Mouse (Mus musculus) c-Kit-positive CD71-negative TER-119-negative erythroid progenitor cells, embryonic 14.5 days (primary cell): Measurements from ENCODE around the gene Myo1e.

ENCODE experiments used
- DNase-seq: peaks from one replicate; pipeline ENCODE4 v3.0.0-alpha.2; 2013; ENCODE audit warnings: low read depth

Myo1e gene

DNA sequence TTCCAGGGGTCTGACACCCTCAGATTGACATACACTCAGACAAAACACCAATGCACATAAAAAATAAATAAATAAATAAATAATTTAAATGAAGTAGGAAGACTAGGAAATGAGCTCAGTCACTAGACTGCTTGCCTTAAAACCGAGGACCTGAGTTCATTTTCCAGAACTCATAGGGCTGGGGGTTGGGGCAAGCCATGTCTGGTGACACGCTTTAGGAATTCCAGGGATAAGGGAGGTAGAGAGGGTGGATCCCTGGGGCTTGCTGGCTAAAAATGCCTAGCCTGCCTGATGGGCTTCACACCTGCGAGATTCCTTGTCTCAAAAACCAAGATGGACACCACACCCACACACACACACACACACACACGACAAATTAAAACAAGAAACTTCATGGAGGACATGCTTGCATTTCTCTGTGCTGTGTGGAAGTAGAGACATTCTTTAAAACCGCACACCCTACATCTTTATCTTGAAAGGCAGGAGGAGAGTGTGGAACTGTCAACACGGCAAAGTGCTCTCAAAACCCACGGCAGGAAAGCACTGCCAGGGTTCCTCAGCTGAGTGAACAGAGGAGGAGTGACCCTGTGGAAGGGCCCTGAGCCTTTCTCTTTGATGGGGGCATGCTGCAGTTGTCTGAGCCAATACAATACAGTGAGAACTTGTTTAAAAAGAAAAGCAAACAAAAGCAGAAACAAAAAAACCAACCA lies 13.5 kb downstream of the Myo1e start:
- DNase-seq, result no peak

DNA sequence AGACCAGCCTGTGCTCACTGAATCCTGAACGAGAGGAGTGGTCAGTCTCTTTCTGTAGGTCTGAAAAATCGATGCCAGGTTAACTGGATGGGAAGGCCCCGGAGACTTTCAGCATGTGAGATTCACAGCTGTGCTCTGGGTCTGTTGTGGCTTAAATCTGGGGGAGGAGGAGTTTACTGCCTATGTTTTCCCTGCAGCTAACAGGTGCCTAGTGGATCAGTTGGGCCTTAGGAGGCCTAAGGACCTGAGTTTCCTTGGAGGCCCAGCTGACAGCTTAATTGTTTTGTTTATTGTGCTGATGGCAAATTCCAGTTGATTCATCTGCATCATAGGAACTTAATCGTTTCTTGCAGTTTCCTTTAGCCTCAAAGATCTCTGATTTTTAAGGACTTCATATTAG lies 16.0 kb downstream of the Myo1e start:
- DNase-seq, result no peak

DNA sequence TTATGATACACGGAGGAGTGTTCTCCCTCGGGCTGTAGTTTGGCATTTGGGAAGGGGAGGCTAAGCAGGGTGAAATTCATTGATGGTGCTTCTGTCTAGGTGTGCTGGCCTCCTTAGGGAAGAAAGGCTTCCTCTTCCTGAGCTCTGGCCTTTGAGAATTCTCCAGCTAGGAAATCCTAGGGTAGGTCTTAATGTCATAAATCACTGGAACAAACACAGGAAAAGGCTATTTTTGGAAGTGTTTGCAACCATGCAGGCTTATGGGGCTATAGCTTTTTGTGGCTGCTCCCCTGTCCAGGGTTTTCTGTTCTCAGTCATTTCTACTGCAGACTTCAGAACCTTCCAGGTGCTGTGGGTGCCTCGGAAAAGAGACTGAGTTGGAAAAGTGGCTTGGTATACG lies 16.9 kb downstream of the Myo1e start:
- no peak for DNase-seq

DNA sequence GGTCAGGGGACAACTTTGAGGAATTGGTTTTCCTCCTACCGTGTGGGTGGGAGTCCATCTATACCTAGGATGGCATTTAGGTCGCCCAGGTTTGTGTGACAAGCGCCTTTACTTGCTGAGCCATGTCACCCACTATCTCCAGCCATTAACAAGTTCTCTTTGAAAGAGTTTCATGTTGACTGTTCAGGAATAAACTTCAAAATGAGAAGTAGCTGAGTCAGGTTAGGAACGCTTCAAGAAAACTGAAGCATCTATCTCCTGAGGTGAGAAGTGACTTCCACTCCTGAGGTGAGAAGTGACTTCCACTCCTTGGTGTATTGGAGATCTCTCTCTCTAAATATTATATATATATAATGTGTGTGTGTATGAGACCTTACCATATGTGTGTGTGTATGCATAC lies 19.2 kb downstream of the Myo1e start:
- DNase-seq, result no peak

DNA sequence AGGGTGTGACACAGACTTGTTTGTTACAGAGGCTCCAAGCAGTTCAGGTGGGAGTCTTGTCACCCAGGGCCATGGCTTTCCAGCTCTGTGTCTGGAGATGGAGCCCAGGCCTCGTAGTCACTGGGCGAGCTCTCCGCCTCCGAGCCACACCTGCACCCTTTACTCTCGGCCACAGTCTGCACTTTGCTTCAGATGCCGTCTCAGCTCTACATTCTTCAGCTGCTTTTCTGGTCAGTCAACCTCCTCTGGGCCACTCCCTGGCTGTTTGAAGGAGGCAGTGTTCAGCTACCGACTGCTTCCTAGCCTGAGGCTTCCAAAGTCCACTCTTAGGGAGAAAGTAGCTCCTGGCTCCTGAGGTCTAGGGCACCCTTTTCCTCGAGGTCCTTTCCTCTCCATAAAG lies 22.7 kb downstream of the Myo1e start:
- DNase-seq, result no peak

DNA sequence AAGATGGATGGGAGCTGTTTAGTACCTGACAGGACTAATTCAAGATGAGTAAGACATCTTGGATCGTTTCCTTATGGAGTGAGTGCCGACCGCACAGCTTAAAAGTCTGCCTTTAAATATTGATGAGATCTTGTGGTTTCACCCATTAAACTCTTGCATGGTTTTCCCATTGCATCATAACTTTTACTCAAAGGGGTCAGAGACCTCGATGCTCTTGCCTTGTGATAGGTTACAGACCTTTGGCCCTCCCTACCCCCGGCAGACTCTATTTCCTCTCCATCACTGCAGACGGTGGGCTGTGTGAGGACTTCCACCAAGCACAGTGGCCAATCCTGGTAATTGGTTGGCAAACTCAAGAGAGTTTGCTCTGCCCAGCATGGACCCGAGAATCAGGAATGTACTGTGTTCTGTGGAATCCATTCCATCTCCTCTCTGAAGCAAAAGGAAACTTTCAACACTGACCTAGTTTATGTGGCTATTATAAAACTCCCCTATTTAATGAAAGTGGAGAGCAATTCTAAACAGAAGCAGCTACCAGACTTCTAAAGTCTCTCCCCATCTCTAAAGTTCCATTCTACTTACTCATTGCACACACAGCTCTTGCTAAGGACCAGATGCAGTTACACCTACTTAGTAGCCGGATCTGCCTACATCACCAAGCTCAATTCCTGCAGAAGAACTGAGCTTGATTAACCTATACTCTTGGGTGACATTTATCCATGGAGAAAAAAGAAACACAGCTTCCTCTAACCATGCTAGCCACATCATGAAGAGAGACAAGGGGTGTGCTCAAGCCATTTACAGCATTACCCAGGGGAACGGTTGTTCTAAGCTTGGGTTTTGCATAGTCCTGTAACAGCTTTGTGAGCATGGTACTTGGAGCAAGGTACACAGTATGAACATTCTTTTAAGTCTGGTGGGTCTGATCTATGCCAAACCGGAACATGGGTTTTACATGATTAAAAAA lies 25.2 kb downstream of the Myo1e start:
- DNase-seq, result no peak

DNA sequence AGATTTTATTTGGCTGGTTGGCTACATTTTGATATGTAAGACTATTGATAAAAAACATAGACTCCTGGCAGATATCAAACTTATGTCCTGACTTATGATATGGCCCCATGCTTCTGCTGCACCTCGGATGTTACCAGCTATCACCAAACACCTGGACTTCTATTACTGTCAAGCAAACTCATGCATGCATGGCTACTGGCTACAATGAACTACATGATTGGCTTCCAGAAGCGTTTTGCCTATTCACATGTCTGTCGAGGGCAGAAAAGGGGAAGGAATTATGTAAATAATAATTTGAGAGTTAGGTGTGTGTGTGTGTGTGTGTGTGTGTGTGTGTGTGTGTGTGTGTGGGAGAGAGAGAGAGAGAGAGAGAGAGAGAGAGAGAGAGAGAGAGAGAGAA lies 30.0 kb downstream of the Myo1e start:
- DNase-seq, result no peak

DNA sequence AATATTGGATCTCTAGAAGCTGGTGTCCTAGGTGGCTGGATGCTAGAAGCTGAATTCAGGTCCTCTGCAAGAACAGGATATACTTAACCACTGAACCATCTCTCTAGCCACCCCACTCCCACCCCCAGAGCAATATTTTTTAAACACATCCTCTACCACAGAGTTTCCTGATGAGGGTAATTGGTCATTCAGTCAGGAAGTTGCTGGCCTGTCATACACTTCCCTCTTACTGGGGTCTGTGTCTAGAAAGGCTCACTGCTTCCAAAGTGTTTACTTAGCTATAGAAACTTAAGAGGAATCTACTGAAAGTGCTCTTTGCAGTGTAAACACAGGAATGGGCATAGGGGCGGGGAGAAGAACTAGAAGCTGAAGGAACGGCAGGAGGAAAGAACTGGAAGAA lies 30.4 kb downstream of the Myo1e start:
- DNase-seq, result no peak

DNA sequence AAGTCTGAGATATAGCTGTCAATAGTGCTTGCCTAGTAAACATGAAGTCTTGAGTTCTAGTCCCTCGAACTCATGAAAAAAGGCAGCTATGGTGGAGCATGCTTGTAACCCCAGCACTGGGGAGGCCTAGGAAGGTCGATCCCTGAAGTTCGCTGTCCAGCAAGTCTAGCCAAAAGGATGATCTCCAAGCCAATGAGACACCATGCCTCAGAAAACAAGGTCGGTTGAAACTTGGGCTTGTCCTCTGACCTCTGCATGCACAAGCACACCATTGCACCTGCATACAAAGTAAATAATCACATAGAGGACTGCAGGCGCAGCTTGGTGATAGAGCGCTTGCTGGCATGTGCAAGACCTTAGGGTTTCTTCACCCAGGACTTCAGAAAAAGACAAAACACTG lies 31.2 kb downstream of the Myo1e start:
- no peak for DNase-seq

DNA sequence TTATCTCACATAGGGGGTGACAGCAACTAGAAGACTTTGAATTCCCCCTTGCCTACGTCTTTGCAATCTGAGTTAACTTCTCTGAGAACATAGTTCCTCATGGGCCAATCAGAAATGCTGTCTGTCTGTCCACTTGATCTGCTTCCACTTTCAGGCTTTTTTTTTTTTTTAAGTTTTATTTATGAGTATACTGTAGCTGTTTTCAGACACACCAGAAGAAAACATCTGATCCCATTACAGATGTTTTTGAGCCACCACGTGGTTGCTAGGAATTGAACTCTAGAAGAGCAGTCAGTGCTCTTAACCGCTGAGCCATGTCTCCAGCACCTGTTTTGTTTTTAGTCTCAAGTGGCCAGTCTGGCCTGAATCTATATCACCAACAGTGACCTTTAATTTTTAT lies 32.1 kb downstream of the Myo1e start:
- no peak for DNase-seq

DNA sequence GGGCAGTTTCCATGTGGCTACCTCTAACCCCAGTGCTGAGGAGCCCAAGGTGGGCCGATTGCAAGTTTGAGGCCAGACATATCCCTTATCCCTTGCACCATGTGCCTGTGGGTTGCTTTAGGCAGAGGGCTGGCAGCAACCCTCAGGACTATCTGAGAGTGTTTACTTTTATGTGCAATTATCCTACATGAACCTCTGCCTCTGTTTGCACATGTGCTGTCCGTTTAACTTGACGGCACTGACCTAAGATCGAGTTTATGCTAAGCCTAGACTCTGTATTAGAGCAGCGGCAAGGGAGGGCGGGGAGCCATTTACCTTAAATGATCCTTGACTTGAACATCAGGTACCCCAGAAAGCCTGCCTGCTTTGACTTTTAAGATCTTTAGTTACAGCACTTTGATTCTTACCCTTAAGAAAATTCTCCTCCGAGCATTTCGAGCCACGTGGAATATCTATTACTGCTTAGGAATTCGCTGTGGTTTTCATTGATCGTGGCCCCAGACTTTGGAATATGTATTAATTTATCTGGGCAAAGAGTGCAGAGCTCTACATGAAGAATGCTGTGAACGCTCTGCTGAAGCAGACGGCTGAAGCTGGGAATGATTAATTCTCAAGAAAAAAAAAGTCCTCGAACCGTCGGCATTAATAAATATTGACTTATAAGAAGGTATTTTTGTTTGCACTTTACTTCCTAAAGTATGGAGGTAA lies 33.7 kb downstream of the Myo1e start:
- no peak for DNase-seq

DNA sequence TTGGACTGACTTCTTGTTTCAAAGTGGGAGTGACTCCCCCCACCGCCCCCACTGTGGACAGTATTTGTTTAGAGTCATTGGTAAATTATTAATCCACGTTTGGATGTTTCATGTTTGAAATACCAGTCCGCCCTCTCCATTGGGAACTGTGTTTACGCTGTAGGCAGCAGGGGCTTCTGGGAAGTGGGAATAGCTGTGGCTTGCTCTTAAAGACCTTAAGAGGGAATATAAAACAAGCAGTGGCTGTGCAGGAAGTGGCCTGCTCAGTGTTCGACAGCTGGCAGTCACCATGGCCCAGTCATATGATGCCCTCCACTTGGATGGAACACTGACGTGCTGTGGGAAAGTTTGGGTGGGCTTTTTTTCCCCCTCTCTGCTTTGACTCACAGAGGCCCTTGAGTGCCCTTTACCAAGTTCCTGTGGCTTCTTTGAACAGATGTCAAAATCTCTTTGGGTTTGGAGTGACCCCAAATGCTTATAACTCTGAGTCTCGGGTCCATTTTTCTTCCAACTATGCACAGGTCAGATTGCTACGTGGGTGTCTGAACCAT lies 34.3 kb downstream of the Myo1e start:
- no peak for DNase-seq

DNA sequence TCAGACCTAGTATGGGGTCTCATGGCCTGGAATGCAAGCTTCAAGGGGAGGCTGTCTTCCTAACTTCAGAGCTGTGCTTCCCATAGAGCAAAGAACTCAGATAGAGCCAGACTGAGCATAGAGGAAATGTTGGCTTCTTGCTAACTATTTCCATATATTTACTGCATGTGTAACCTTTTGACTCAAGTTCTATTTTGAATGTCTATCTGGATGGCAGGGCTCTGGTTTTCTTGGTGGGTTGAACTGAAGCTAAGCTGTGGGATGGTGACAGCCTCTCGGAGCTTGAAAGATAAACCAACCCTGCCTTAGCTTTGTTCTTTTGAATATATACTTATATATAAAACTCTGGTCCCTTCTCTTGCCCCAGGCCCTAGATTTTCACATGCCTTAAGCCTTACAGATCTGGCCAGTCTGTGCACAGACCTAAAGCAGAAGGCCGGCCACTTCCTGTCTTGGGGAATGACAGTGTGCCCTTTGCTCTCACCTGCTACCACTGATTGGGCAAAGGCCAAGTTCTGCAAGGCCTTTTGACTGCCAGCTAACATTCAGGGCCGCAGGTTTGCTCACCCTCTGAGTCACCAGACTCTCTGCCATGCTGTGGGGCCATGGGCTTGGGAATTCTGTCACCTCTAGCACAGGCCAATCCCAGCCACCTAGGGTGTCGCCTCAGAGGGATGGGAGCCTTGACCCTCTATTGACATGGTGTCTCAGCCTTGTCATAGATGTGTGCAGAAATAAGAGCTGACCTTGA lies 35.1 kb downstream of the Myo1e start:
- DNase-seq, result no peak

DNA sequence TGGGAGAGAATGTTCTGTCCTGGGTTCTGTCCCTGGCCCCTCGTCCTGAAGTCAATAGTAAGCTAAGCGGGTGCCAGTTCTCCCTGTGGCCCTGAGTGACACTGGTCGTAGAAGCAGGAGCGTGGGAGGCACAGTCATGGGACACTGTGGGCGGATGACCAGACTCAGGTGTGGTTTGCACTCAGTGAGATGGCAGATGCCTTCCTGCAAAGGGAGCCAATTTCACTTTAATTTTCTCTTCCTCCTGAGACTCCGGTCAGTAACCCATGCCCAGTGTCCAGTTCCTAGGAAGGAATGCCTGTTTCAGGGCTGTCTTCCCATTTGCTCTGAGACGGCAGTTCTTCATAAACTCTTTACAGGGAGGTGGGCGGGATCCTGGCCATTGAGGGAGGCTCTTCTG lies 36.1 kb downstream of the Myo1e start:
- no peak for DNase-seq

DNA sequence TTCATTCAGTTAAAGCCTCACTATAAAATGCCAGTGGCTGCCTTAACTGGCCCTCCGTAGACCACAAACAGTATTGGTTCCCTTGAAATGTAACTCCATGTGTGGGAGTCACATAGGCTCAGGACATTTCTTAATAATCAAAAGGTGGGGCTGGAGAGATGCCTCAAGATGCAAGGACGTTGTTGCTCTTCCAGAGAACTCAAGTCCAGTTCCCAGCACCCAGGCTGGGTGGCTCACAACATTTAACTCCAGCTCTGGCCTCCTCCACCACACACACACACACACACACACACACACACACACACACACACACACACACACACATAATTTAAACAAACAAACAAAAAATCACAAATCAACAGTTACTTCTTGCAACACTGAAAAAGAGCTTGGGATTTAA lies 36.6 kb downstream of the Myo1e start:
- no peak for DNase-seq

DNA sequence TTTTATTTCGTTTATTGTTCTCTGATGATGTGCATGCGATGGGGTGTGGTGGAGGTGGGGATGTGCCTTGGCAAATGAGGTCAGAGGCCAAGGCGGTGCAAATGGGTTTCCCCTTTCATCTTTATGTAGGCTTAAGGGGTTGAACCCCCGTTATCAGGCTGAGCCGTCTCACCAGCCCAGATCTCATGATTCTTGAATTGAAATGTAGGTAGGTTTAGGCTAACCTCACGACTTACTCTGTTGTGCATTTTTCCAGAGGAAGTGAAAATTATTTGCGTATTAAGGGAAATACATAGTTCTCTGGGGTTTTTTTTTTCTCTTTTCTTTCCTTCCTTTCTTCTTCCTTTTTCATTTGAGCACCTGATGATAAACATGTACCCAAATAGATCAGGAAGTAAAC lies 37.0 kb downstream of the Myo1e start:
- no peak for DNase-seq

DNA sequence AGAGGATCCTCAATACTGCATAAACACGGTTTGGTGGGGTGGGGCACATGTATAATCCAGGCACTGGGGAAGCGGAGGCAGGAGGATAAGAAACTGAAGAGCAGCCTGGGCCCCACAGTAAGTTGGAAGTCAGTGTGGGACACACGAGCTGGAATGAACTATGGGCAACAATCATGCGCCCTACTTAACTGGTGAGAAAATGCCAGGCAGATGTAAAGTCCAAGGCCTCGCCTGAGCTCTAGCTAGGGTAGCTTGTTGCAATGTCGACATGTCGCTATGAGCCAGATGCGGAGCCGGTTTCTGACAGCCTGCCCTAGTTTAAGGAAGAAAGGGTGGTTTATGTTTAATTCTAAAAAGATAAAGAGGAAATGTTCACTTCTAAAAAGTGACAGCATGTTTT lies 37.9 kb downstream of the Myo1e start:
- DNase-seq, result no peak

DNA sequence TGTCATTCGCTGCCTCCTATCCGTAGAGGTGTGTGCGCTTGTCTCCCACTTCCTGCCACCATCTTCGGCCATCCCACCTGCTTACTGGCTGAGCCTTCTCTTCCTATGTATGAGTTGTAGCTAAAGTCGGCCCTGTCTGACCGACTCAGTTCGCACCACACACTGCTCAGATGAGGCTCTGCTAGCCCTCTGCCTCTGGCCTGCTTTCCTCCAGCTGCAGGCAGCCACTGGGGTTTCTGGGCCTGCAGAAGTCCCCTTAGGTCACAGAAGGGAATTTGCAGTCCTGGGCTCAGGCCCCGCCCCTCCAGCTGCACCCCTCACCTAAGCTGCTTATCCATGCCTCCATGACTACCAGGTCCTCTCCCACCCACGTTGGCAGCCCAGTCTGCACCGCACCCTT lies 39.3 kb downstream of the Myo1e start:
- DNase-seq, result no peak

DNA sequence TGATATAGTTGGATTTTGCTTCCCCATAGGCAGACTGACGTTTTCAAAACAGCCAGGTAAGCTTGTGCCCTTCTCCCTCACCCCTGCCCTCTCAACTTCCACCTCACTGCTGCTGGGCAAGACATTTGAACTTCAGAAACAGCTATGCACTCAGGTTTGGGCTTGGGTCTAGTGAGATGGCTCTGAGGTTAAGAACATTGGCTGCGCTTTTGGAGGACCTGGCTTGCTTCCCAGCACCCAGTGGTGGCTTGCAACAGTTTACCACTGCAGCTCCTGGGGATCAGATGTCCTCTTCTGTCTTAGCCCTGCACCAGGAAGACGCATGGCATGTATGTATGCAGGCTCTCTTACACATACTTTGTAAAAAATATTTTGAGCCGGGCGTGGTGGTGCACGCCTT lies 40.9 kb downstream of the Myo1e start:
- DNase-seq, result no peak

DNA sequence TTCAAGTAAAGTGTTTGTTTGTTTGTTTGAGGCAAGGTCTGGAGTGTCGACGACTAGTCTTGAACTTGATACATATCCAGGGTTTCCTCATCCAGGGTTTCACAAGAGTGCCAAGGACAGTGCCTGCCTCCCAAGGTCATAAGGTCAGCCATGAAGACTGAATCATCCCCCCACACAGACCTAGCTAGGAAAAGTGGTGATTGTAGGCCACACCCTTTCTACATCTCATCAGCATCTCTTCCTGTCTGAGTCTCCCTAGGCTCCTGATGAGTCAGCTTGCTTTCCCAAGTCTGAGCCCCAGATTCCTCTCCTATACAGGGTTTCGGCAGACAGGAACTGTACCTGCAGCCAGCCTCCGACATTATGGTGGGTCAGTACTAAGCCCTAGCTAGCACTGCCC lies 41.7 kb downstream of the Myo1e start:
- DNase-seq, result no peak

DNA sequence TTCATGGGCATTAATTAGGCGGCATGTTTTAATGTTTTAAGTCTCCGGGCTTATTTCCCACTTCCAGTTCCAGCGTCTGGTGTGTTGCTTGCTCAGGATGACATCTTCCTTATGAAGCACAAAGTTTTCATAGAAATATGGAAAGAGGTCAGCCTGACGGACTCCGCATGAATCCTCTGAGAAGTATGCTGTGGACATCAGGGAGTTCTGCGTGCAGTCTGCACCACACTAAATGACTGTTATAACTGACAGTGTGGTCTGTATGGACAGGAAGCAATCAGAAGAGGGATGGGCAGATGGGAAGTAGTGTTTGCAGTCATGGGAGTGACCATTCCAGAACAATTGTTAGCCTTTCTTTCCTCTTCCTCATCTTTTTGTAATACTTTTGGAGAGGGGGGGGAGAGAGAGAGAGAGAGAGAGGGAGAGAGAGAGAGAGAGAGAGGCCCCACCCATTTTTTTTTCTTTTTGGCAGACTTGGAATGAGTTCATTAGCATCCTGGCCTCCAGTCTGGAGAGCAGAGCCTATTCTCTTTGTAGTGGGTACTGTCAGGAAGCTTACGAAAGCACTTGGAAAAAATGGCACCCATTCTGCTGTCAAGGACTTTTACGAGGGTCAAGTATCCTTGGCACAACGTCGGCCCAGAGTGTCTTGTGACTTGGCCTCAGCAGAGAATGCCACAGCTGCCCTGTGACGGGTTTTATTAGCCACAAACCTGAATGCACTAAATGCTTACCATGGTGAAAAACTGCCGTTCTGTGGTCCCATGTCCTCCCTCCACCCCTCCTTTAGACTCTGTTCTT lies 42.9 kb downstream of the Myo1e start:
- no peak for DNase-seq
